Mouse (Mus musculus) left cerebral cortex, postnatal 36 days (tissue): Measurements from ENCODE around the gene Lsamp. TPM values are rescaled to one million over a fixed set of nuclear protein-coding genes. Genes with fewer than 3 reads are reported as not detected.

ENCODE experiments used
- DNase-seq, 2 experiments: peaks; one replicate each; pipeline ENCODE4 v3.0.0; 2021 to 2022; ENCODE audit warnings: low spot score in 2 of 2, mixed read lengths in 1 of 2
- intact Hi-C: fragments of 180-260 bp; cut with DNase I; formaldehyde crosslinking; loops from one replicate; pipeline ENCODE4 v1.15.1; 2025
- total RNA-seq, 2 experiments: library from RNA; stranded (reverse); gene quantifications; 2 replicates each; pipeline ENCODE4 v1.2.3; 2021

Gene Lsamp
- total RNA-seq, 2 experiments from 2014 or later = 210 to 260 TPM

- intact Hi-C loops = no loop called here
Measured at GRCm38 (mm10) chr16:41588675-41589301, 1604.6 kb downstream of the Lsamp start.

GRCm38 (mm10) chr16:41612229-41612628, 1628.1 kb downstream of the Lsamp start:
- no peak for DNase-seq
- intact Hi-C loops = no loop called here

More at GRCm38 (mm10) chr16:41588675-41589301, 1604.6 kb downstream of the Lsamp start:
- no peak for DNase-seq

- DNase-seq = no peak
- intact Hi-C loops = no loop called here
Measured at GRCm38 (mm10) chr16:41623871-41624270, 1639.7 kb downstream of the Lsamp start.

- DNase-seq = no peak
- intact Hi-C loops = no loop called here
Measured at GRCm38 (mm10) chr16:41633898-41634297, 1649.7 kb downstream of the Lsamp start.

- no peak for DNase-seq
- intact Hi-C loops = no loop called here
Measured at GRCm38 (mm10) chr16:41640876-41641275, 1656.7 kb downstream of the Lsamp start.

GRCm38 (mm10) chr16:41653261-41653660, 1669.1 kb downstream of the Lsamp start:
- intact Hi-C loops = no loop called here
- DNase-seq = no peak

- intact Hi-C loops = no loop called here
- no peak for DNase-seq
Measured at GRCm38 (mm10) chr16:41674316-41675038, 1690.3 kb downstream of the Lsamp start.

- intact Hi-C loops = no loop called here
- peak in 1 of 2 experiments; percentile 29 for DNase-seq
Measured at GRCm38 (mm10) chr16:41675774-41676173, 1691.6 kb downstream of the Lsamp start.

- intact Hi-C loops = no loop called here
- no peak for DNase-seq
Measured at GRCm38 (mm10) chr16:41692435-41692834, 1708.3 kb downstream of the Lsamp start.

- DNase-seq = no peak
- intact Hi-C loops = no loop called here
Measured at GRCm38 (mm10) chr16:41701790-41702428, 1717.7 kb downstream of the Lsamp start.

- peak; percentile 64 to 72 for DNase-seq
Measured at GRCm38 (mm10) chr16:41728900-41729585, 1744.9 kb downstream of the Lsamp start.

GRCm38 (mm10) chr16:41729911-41730310, 1745.8 kb downstream of the Lsamp start:
- DNase-seq = no peak
- intact Hi-C loops = no loop called here

More at GRCm38 (mm10) chr16:41728900-41729585, 1744.9 kb downstream of the Lsamp start:
- intact Hi-C loops = no loop called here

GRCm38 (mm10) chr16:41745037-41745436, 1760.9 kb downstream of the Lsamp start:
- intact Hi-C loops = no loop called here
- peak; percentile 62 for DNase-seq

- peak; percentile 30 to 43 for DNase-seq
- intact Hi-C loops = loop anchor here (2.0 kb wide), 1 partner anchor 258 kb away; no protein-coding TSS in a partner anchor
Measured at GRCm38 (mm10) chr16:41746235-41746911, 1762.2 kb downstream of the Lsamp start.

GRCm38 (mm10) chr16:41747874-41748273, 1763.7 kb downstream of the Lsamp start:
- intact Hi-C loops = loop anchor here (2.0 kb wide), 1 partner anchor 257 kb away; no protein-coding TSS in a partner anchor
- no peak for DNase-seq

GRCm38 (mm10) chr16:41748759-41749158, 1764.6 kb downstream of the Lsamp start:
- intact Hi-C loops = no loop called here

GRCm38 (mm10) chr16:41764285-41764684, 1780.1 kb downstream of the Lsamp start:
- DNase-seq = no peak
- intact Hi-C loops = no loop called here

More at GRCm38 (mm10) chr16:41748759-41749158, 1764.6 kb downstream of the Lsamp start:
- DNase-seq = no peak

- intact Hi-C loops = no loop called here
- DNase-seq = no peak
Measured at GRCm38 (mm10) chr16:41771427-41772125, 1787.4 kb downstream of the Lsamp start.

- no peak for DNase-seq
- intact Hi-C loops = no loop called here
Measured at GRCm38 (mm10) chr16:41777586-41777985, 1793.4 kb downstream of the Lsamp start.
